Mouse (Mus musculus) spleen, adult 2 months (tissue): Measurements from ENCODE around the gene Nrip1. TPM values are rescaled to one million over a fixed set of nuclear protein-coding genes. Genes with fewer than 3 reads are reported as not detected.

Source experiments
- DNase-seq, 2 experiments: peaks; one replicate each; pipeline versions ENCODE4 v3.0.0 to v3.0.0-alpha.2; 2012 to 2021; ENCODE audit warnings: low spot score in 2 of 2, low read depth in 1 of 2
- H3K27ac ChIP-seq: fragments of 200-500 bp; 2 replicates; pipeline ENCODE4 v1.5.1; 2012; ENCODE audit warnings: low read length, inconsistent platforms; ENCODE audit not compliant: insufficient read depth
- H3K27me3 ChIP-seq: fragments of 200-500 bp; 2 replicates; pipeline ENCODE4 v1.6.1; 2012; ENCODE audit warnings: mild to moderate bottlenecking, moderate library complexity, low read length, inconsistent platforms; ENCODE audit not compliant: control insufficient read depth, insufficient read depth
- H3K36me3 ChIP-seq: fragments of 200-500 bp; 2 replicates; pipeline ENCODE4 v1.6.1; 2012; ENCODE audit warnings: mild to moderate bottlenecking, low read length, inconsistent platforms; ENCODE audit not compliant: control insufficient read depth, insufficient read depth
- H3K4me1 ChIP-seq: fragments of 200-500 bp; 2 replicates; pipeline ENCODE4 v1.6.1; 2011; ENCODE audit warnings: inconsistent platforms; ENCODE audit not compliant: control insufficient read depth, insufficient read depth, insufficient read length
- H3K4me3 ChIP-seq: fragments of 200-500 bp; 2 replicates; pipeline ENCODE4 v1.5.1; 2011; ENCODE audit warnings: mild to moderate bottlenecking, inconsistent platforms; ENCODE audit not compliant: insufficient read depth, insufficient read length; ENCODE audit errors: extremely low read depth
- CTCF ChIP-seq: fragments of 200-500 bp; IDR thresholded peaks from 2 replicates; pipeline ENCODE4 v1.5.1; 2011; ENCODE audit warnings: mild to moderate bottlenecking, inconsistent platforms; ENCODE audit not compliant: insufficient read depth, insufficient read length, insufficient replicate concordance; ENCODE audit errors: extremely low read depth
- POLR2A ChIP-seq: fragments of 200-500 bp; IDR thresholded peaks from 2 replicates; pipeline ENCODE4 v1.6.1; 2011; ENCODE audit warnings: low read depth, low read length, inconsistent platforms
- WGBS: fragments of 180-500 bp; shearing (Covaris S2); methylation state at CpG from one replicate; pipeline ENCODE4 v1.1.7; 2018; 5-methylcytosine and 5-hydroxymethylcytosine counted together
- polyA plus RNA-seq: library from polyadenylated mRNA; depleted of rRNA; stranded (reverse); fragments of >200 nt; gene quantifications from 2 replicates; pipeline ENCODE4 v1.2.3, GENCODE M21; 2012

Nrip1 gene
- polyA plus RNA-seq, 1 experiment = 4.5 TPM

DNA sequence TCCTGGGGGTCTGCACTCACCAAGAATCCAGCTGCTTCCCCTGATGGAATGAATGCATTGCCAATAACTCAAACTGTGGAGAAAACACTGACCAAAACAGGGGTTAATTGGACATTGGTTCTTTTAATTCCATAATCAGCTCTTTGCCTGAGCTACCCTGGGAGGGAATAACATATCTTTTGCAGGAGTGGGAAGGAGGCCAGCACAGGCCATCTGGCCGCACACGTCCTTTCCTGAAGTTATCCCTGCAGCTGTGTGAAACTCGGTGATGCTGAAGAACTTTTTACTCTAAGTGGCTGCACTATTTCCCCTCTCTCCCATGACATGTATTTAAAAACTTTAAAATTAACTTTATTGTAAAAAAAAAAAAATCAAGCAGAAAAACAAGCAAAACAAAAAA, 66.6 kb downstream of the Nrip1 start:
- no peak for DNase-seq
- no peak overlapping the region for H3K27ac ChIP-seq
- TF ChIP-seq CTCF = no peak
- no peak for TF ChIP-seq POLR2A
- H3K4me1 ChIP-seq = no peaks in the 10 kb centered on the region; the same call in 1 of the 2 replicates
- no peaks in the 10 kb centered on the region for H3K27me3 ChIP-seq
- H3K4me3 ChIP-seq = no peak overlapping the region
- 87% methylated on average over 3 of the region's 3 CpGs for WGBS
- H3K36me3 ChIP-seq = no peaks in the 10 kb centered on the region

DNA sequence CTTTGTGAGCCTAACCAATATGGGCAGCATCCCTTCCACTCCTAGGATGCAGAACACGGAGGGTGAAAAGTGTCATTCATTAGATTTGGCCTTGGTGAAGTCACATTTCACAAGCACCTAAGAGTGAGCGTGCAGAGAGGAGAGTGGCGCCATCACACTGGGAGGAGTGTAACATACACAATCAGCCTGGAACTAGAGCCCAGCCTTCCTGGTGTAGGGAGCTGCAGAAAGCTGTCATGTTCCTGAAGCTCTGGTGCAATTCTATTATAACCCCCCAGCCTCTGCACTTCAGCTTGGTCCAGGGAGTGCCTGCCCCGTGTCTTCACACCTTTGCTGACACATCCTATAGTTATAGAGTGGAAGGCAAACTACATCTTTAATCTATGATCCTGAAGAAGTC, 67.2 kb downstream of the Nrip1 start:
- H3K36me3 ChIP-seq = no peaks in the 10 kb centered on the region
- 94% methylated on average over 4 of the region's 4 CpGs for WGBS
- H3K27me3 ChIP-seq = no peaks in the 10 kb centered on the region
- H3K4me1 ChIP-seq = no peaks in the 10 kb centered on the region; the same call in 1 of the 2 replicates
- H3K27ac ChIP-seq = no peak overlapping the region
- DNase-seq = no peak
- H3K4me3 ChIP-seq = no peak overlapping the region
- TF ChIP-seq CTCF (no peak), POLR2A (no peak)

DNA sequence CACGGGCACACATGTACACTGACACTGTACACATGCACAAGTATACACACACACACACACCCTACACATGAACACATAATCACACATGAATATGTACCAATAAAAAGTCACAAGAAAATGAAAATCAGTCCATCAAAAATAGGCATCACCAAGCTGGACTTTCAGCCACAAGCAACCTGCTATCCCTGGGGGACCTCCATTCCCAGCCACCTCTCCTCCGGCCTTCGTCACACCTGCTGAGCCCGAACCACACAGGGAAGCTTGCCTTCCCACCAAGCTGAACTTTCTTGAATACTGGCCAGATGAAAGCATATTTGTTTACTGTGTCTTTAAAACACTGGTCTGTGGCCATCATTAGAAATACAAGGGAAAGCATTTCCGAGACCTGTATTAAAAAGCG, 70.2 kb downstream of the Nrip1 start:
- no peak overlapping the region for H3K4me3 ChIP-seq
- H3K4me1 ChIP-seq = no peaks in the 10 kb centered on the region
- WGBS = 95% methylated on average over 6 of the region's 6 CpGs
- no peaks in the 10 kb centered on the region for H3K27me3 ChIP-seq
- H3K36me3 ChIP-seq = no peaks in the 10 kb centered on the region; the same call in 1 of the 2 replicates
- DNase-seq = no peak
- H3K27ac ChIP-seq = no peak overlapping the region
- TF ChIP-seq POLR2A (no peak), CTCF (no peak)

DNA sequence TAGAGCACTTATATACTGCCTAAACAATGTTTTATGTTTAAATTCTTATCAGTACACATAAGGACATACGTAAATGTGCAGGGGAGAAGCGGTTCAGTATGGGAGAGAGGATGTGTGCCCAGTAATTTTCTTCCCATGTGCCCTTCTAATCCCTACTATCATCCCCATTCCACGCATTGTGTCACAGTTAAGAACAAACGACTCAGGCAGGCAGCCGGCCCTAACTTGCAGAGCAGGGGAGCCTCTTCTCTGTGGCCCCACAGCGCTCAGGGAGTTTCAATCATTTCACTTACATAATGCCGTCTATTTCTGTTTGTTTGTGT, 71.9 kb downstream of the Nrip1 start:
- Histone ChIP-seq H3K27me3 (no peaks in the 10 kb centered on the region), H3K27ac (no peak overlapping the region), H3K4me1 (no peaks in the 10 kb centered on the region), H3K4me3 (no peak overlapping the region), H3K36me3 (no peaks in the 10 kb centered on the region; the same call in 1 of the 2 replicates)
- WGBS = 82% methylated on average over 7 of the region's 7 CpGs
- no peak for DNase-seq
- no peak for TF ChIP-seq POLR2A
- TF ChIP-seq CTCF = no peak

DNA sequence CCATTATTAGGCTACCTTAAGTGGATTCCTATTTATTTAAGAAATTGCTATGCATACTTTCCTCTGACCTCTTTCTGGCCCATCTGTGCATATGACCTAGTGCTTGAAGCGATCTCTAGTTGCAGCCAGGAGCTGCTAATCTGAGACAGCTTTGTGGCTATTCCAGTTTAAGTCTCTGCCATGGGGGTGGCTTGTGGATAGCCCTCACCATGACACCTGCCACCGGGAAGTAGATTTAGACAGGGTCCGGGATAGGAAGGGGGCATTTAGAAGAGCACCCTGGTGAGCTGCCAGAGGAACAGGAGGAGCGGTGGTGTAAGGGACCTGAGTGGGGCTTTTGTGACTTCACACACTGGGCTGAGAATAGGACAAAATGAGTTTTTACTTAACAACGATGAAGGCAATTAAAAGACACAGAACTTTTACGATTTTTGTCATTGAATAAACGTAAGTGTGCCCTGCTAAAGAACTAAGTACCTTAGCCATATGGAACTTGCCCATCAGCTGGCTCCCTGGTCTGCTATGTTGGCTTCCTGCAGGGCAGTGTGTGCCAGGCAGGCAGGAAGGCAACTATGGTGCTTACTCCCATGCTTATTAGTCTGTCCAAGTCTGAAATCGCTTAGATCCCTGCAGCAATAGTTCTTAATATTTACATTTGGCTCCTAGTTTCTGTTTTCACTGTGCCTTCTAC, 72.4 kb downstream of the Nrip1 start:
- no peak for DNase-seq
- 87% methylated on average over 8 of the region's 8 CpGs for WGBS
- TF ChIP-seq CTCF = no peak
- no peak for TF ChIP-seq POLR2A
- no peaks in the 10 kb centered on the region for H3K4me1 ChIP-seq
- H3K27me3 ChIP-seq = no peaks in the 10 kb centered on the region
- no peak overlapping the region for H3K4me3 ChIP-seq
- H3K36me3 ChIP-seq = no peaks in the 10 kb centered on the region; the same call in 1 of the 2 replicates
- H3K27ac ChIP-seq = no peak overlapping the region

DNA sequence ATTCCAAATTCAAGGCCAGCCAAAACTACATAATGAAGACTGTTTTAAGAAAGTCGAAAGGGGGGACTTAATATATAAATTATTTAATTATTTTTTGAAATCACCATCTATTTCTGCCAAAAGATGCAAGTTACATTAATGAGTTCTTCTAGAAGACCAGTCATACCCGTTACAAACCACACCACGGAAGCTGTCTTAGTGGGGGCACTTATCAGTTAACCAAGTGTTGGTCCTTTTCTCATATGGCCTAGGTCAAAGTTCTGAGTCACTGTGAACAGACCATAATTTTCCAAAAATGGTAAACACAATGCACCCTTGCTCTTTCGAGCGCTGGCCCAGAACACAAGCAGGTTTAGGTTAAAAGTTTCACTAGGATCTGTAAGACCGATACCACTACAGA, 73.2 kb downstream of the Nrip1 start:
- no peak overlapping the region for H3K27ac ChIP-seq
- H3K4me3 ChIP-seq = no peak overlapping the region
- H3K36me3 ChIP-seq = no peaks in the 10 kb centered on the region; the same call in 1 of the 2 replicates
- no peaks in the 10 kb centered on the region for H3K4me1 ChIP-seq
- H3K27me3 ChIP-seq = no peaks in the 10 kb centered on the region
- DNase-seq = no peak
- TF ChIP-seq CTCF (no peak), POLR2A (no peak)
- WGBS = 80% methylated on average over 6 of the region's 6 CpGs

DNA sequence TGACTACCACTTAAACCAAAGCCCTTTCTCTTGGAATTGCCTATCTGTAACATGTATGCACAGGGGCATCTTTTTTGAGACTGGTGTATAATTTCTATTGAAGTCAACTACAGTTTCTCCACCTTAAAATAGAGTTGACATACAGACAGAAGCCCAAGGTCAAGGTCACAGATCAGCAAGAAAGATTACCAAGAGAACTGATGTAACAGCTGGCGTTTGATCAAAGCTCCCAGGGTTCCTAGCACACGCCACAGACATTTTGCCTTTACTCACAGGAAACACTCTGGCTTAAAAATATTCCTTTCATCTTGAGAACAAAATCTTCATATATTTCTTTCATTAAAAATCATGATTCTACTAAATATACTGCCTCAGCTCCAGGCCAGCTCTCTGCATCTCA, 74.1 kb downstream of the Nrip1 start:
- H3K27ac ChIP-seq = no peak overlapping the region
- no peaks in the 10 kb centered on the region for H3K4me1 ChIP-seq
- TF ChIP-seq CTCF = no peak
- TF ChIP-seq POLR2A = no peak
- DNase-seq = no peak
- H3K4me3 ChIP-seq = no peak overlapping the region
- no peaks in the 10 kb centered on the region for H3K27me3 ChIP-seq
- peaks cover 2% of the 10 kb centered on the region; the same call in 1 of the 2 replicates for H3K36me3 ChIP-seq
- WGBS = 49% methylated on average over 2 of the region's 2 CpGs
